Mouse (Mus musculus): ENCODE results near the gene Abcc1. TPM values are rescaled to one million over a fixed set of nuclear protein-coding genes. Genes with fewer than 3 reads are reported as not detected.

The Abcc1 gene
- polyA plus RNA-seq, 1 experiment from 2014 or later: 10.3 TPM

- Histone ChIP-seq H3K27ac (no peak overlapping the region), H3K36me3 (replicated peaks) (peaks cover 15% of the 10 kb centered on the region), H3K27me3 (no peaks in the 10 kb centered on the region), H3K4me1 (no peaks in the 10 kb centered on the region), H3K9ac (no peak overlapping the region), H3K4me2 (no peak overlapping the region), H3K4me3 (replicated peaks) (no peak overlapping the region), H3K9me3 (no peaks in the 10 kb centered on the region)
- WGBS: 86% methylated on average over 10 of the region's 10 CpGs
- ATAC-seq (ENCODE audit: low FRiP score): no peak
Measured at GRCm38 (mm10) chr16:14477510-14478300, 116.3 kb downstream of the Abcc1 start.

DNA sequence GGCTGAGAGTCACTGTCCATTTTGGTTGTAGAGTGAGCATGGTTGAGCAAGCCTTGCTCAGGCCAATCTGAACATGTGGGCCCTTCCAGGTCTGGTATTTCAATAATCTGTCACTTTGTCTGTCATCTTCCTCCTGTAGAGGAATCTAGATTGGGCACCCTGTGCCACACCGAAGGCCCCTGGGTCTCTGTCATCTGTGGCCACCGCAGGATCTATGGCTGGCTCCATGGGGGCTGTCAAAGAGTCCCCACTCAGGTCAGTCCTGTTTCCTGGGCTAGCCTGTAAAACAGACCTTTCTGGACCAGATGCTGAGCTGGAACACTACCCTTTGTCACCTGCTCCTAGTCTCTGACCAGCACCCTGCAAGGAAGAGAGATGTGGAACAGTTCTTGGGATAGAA lies 118.3 kb downstream of the Abcc1 start:
- Histone ChIP-seq H3K9me3 (no peaks in the 10 kb centered on the region), H3K27ac (no peak overlapping the region), H3K4me3 (replicated peaks) (no peak overlapping the region), H3K9ac (no peak overlapping the region), H3K27me3 (no peaks in the 10 kb centered on the region), H3K4me1 (no peaks in the 10 kb centered on the region), H3K36me3 (replicated peaks) (no peaks in the 10 kb centered on the region), H3K4me2 (no peak overlapping the region)
- ATAC-seq (ENCODE audit: low FRiP score): no peak
- WGBS: 95% methylated on average over 2 of the region's 2 CpGs

- Histone ChIP-seq H3K36me3 (replicated peaks) (no peaks in the 10 kb centered on the region), H3K4me2 (no peak overlapping the region), H3K4me1 (no peaks in the 10 kb centered on the region), H3K9me3 (no peaks in the 10 kb centered on the region), H3K27ac (no peak overlapping the region), H3K9ac (no peak overlapping the region), H3K27me3 (no peaks in the 10 kb centered on the region), H3K4me3 (replicated peaks) (no peak overlapping the region)
- ATAC-seq (ENCODE audit: low FRiP score): no peak
- 80% methylated on average over 1 of the region's 1 CpGs for WGBS
Measured at GRCm38 (mm10) chr16:14483221-14483620, 121.9 kb downstream of the Abcc1 start.

- Histone ChIP-seq H3K36me3 (replicated peaks) (no peaks in the 10 kb centered on the region), H3K4me3 (replicated peaks) (no peak overlapping the region), H3K27ac (no peak overlapping the region), H3K27me3 (no peaks in the 10 kb centered on the region), H3K9me3 (no peaks in the 10 kb centered on the region), H3K4me1 (no peaks in the 10 kb centered on the region), H3K9ac (no peak overlapping the region), H3K4me2 (no peak overlapping the region)
- 81% methylated on average over 2 of the region's 2 CpGs for WGBS
- no peak for ATAC-seq (ENCODE audit: low FRiP score)
Measured at GRCm38 (mm10) chr16:14493491-14494114, 132.2 kb downstream of the Abcc1 start.

- Histone ChIP-seq H3K9ac (no peak overlapping the region), H3K4me1 (no peaks in the 10 kb centered on the region), H3K9me3 (no peaks in the 10 kb centered on the region), H3K4me3 (replicated peaks) (no peak overlapping the region), H3K27ac (no peak overlapping the region), H3K27me3 (no peaks in the 10 kb centered on the region), H3K36me3 (replicated peaks) (no peaks in the 10 kb centered on the region), H3K4me2 (no peak overlapping the region)
- WGBS: 85% methylated on average over 8 of the region's 8 CpGs
- ATAC-seq (ENCODE audit: low FRiP score): no peak
Measured at GRCm38 (mm10) chr16:14501649-14502360, 140.4 kb downstream of the Abcc1 start.

- Histone ChIP-seq H3K4me2 (no peak overlapping the region), H3K36me3 (replicated peaks) (no peaks in the 10 kb centered on the region), H3K4me1 (no peaks in the 10 kb centered on the region), H3K4me3 (replicated peaks) (no peak overlapping the region), H3K27me3 (no peaks in the 10 kb centered on the region), H3K9ac (no peak overlapping the region), H3K27ac (no peak overlapping the region), H3K9me3 (no peaks in the 10 kb centered on the region)
- 62% methylated on average over 2 of the region's 2 CpGs for WGBS
- ATAC-seq (ENCODE audit: low FRiP score): no peak
Measured at GRCm38 (mm10) chr16:14506461-14506860, 145.1 kb downstream of the Abcc1 start.

Other genes starting within 250 kb of the Abcc1 start
- 161 and 162 TPM in 2 replicates for gene Nde1, start 198.3 kb upstream of the Abcc1 start, polyA plus RNA-seq (2016; fragmentation: Nextera tagmentation; extraction: Ambion mirVana)
- gene Marf1, start 198.2 kb upstream of the Abcc1 start, polyA plus RNA-seq (2016; fragmentation: Nextera tagmentation; extraction: Ambion mirVana): 15.3 and 15.5 TPM in 2 replicates
- 0.15 and 0.43 TPM in 2 replicates for gene Myh11, start 70.2 kb upstream of the Abcc1 start, polyA plus RNA-seq (2016; fragmentation: Nextera tagmentation; extraction: Ambion mirVana)
- 176 and 177 TPM in 2 replicates for gene Fopnl, start 44.2 kb upstream of the Abcc1 start, polyA plus RNA-seq (2016; fragmentation: Nextera tagmentation; extraction: Ambion mirVana)
- not detected in 2 replicates for gene A630010A05Rik, start 200.8 kb downstream of the Abcc1 start, polyA plus RNA-seq (2016; fragmentation: Nextera tagmentation; extraction: Ambion mirVana)

Data from forebrain, embryonic 12.5 days (tissue).